Mouse (Mus musculus): ENCODE measurements around the gene Dock2.

Gene Dock2

DNA sequence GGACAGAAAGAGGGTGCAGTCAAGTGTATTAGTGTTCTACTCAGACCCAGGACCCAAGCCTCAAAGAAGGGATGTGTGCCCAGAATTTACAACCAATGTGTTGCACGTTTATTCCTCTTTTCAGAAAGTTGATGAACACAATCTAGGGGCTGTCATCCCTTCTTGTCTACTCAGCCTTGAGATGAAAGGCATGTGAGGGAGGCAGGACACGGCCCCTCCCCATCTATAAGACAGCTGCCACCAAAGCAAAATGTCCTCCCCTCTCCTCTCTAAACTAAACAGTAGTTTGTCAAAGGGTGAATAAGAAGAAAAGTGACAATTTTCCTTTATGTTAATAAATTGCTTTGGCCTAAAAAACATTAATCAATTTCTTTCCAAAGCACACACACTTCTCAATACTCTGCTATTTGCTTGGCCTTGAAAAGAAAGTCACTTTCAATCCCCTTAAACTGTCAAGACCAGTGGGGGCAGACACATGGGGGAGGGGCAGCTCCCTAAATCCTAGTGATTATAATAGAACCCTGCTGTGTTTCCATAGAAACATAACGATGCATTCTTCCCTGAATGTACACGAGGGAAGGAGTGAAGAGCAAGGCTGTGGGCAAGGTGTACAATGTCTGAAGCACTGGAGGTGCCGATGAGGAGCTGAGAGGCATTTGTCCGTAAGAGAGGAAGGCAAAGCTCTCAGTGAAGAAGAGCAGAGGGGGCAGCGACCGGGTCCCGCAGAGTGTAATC, 367.6 kb downstream of the Dock2 start:
- no peak for DNase-seq

- no peak for DNase-seq
Observed at GRCm38 (mm10) chr11:34406850-34407249, 376.8 kb downstream of the Dock2 start.

DNA sequence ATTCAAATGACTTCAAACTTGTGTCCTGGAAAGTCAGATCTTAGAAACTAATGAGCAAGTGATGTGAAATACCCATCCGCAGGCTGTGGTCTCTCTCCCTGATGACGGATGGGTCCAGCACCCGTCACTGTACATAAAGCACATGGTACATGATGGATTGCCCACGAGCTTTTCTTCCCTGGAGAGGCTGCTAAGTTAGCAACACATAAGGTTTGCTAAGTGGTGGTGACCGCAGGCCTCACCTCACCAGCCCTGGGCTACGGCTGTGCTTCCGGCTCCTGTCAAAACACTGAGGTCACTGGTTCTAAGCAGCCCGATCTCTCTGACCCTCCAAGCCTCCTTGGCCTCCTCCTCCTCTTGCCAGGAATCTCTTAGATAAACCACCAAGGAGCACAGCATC, 377.4 kb downstream of the Dock2 start:
- no peak for DNase-seq

DNA sequence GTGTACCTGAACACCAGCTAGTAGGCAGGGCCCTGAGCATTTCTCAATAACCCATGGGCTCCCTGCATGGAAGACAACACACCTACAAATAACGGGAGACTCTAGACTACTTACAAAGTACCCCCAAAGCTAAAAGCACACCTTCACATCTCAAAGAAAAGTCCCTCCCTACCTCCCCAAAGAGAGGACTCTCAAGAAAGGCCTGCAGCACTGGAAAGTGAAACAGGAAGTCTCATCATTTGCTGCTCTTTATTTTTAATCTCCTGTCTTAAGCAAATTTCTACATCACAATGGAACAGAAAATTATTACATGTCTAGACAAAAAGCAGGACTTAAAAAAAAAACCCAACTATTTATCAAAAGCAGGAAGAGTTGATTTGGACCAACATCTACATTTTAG, 378.4 kb downstream of the Dock2 start:
- no peak for DNase-seq

DNA sequence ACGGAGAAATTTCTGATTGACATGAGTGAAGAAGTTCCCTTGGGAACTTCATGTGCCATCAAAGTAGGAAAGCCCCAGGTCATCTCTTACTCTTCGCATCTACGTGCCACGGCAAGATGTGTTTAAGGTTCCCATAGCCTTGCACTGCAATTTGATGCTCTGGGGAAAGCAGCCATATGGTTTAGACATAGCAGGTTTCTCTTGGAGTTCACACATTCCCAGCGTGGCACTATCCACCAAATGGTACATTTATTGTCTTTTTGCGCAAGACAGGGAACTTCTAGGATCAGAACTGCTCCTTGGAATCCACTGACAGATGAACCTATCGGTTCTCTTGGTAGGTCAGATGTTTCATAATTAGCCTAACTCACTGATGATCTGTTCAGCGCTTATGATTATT, 382.3 kb downstream of the Dock2 start:
- no peak for DNase-seq

- DNase-seq, result no peak
Observed at GRCm38 (mm10) chr11:34398555-34398954, 385.1 kb downstream of the Dock2 start.

DNA sequence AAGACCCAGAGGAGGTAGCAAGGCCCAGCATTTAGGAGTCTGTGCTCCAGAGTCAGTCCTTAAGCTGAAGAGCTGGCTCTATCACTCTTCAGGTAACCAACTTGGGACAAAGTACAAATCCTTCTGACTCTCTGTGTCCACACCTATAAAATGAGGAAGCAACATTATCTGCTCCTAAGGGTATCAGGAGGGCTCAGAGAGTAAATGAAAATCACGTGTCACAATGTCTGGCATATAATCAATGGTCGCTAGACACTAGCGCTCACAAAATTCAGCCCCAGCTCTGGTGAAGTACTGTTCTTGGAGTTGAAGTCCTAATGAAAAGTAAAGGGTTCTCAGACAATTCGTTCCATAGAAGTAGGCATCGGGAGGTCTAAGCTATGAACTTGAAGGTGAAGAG, 386.0 kb downstream of the Dock2 start:
- DNase-seq, result no peak

DNA sequence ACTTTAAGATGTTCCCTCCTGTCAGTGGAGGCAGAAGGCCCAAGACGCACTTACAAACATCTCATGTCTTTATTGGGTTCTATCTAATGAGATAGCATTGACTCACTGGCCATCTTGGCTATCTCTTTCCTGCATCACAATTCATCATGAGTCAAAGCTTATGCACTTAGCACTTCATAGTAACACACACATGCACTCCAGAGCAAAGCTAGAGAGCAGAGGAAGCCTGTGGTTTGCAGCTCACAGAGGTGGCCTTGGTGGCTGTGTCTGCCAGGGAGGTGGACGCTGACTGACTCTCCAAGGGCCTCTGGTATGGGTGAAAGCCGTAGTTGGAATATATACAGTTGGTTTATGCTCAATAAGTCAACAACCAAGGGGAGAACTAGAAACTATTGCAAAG, 387.9 kb downstream of the Dock2 start:
- DNase-seq, result no peak

- no peak for DNase-seq
Observed at GRCm38 (mm10) chr11:34392105-34392504, 391.6 kb downstream of the Dock2 start.

GRCm38 (mm10) chr11:34389261-34390116, 394.2 kb downstream of the Dock2 start:
- no peak for DNase-seq

- DNase-seq, result no peak
Observed at GRCm38 (mm10) chr11:34385001-34385688, 398.5 kb downstream of the Dock2 start.

DNA sequence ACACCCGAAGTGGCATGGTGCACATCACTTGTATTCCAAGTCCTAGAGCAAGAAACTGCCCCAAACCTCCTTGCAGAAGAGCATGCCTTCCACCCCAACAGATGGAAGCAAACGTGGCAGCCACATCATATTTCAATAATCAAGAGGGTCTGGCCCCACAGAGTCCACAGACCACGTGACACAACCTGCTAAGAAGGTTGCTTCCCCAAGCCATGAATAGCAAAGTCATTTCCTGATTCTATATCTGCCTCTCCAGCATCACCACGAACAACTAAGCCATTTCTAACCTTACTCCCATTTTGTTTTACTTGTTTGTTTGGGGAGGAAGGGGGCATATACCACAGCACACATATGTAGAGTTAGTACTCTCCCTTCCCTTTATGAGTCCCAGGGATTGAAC, 399.5 kb downstream of the Dock2 start:
- DNase-seq, result no peak

GRCm38 (mm10) chr11:34383501-34383900, 400.2 kb downstream of the Dock2 start:
- DNase-seq, result no peak

DNA sequence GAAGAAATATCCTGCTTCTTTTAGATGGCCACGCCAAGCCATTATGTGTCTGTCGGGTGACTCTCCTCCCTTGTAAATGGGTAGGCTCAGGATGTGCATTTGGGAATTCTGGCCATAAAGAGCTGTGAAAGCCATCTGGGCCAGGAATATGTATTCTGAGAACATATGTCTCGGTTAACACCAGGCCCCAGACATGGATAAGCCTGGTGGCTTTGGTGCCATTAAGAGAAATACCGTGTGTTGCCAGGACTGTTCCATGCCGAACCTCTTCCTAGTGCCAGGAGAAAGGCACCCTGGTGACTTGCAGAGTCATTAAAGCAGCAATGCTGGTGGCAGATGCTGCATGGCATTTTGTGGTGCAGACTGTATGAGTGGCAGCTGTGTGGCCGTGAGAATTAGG, 406.0 kb downstream of the Dock2 start:
- no peak for DNase-seq

GRCm38 (mm10) chr11:34375557-34375956, 408.1 kb downstream of the Dock2 start:
- no peak for DNase-seq

- no peak for DNase-seq
Observed at GRCm38 (mm10) chr11:34372224-34372623, 411.5 kb downstream of the Dock2 start.

- DNase-seq, result no peak
Observed at GRCm38 (mm10) chr11:34356109-34356508, 427.6 kb downstream of the Dock2 start.

DNA sequence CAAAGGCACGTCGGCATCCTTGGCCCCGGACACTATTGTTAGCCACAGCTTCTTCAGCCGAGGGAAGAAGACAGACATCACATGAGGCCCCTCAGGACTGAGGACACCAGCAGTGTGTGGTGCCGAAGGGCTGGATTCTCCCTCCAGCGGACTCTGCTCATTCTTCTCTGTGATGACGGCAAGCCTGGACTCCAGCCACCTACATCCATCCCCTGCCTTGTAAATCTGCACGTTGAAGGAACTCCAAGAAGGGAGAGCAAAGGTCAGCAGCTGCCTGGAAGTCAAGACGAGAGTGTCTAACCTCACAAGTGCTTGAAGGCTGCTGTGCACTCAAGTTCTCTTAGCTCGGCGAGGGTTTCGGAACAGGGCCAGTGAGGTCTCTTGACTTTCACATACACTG, 428.3 kb downstream of the Dock2 start:
- DNase-seq, result no peak

- no peak for DNase-seq
Observed at GRCm38 (mm10) chr11:34349453-34350056, 434.1 kb downstream of the Dock2 start.

DNA sequence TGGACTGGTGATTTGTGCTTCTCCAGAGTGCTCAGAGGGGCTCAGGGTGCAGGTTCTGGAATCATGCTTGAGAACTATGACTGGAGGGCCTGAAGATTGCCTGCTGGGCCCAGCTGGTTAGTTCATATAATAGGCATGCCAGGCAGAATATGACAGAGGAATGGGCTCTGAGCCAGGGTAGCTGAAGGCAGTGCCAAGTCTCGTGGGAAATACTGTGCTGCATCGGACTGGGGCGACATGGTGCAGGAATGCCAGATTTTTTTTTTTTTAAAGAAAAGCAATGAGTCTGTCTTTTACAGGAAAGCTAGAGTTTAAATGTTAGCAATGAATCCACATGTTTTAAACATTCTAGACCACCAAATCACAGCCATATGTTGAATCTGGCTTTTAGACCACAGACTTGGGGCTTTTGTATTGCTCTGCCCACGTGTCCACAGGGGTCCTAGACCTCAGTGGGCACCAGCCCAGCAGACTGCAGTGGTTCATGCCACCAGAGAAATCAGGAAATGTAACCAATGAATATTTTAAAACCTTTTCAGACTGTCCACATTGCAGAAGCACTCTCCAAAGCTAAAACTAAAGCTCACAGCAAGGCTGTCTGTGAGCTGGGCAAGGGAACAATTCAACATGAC, 435.3 kb downstream of the Dock2 start:
- DNase-seq, result no peak

DNA sequence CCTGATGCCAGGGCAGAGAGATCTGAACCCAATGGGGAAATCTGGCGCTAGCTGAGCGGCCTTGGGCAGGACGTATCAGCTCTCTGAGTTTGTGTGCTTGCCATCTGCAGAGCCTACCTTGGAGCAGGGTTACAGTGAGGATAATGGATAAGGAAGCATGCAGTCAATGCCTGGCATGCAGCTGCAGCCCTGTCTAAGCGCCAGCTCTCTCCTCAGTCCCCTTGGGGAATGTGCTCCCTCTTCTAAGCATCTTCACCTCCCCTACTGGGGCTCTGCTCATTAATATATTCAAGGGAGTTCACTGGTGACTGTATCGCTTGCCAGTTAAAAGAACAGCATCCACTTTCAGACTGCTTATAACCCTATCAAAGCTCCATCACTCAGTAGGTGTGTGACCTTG, 439.4 kb downstream of the Dock2 start:
- DNase-seq, result no peak

DNA sequence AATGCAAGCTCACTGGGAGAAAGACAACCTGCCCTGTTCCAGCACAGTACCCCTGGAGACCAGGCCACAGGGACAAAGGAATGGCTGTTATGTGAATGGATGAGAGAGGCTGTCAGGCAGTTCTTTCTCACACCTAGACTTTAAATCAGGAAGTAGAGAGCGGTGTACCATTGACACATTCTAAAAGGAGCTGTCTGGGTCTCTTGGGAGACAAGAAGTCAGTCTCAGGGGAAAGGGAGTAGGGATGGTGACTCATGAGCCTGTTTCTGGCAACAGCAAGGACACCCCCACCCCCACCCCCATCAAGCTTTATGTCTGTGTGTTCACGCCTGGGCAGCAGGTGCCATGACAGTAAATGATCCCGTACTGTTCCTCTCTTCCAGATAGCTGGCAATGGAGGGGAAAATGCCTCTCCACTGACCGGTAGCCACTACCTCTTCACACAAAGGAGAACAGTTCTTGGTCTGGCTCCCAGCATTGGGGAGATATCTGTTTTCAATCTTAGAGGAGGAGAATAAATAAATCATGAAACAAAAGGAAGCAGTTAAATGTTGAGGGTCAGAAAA, 439.9 kb downstream of the Dock2 start:
- no peak for DNase-seq
